Mouse (Mus musculus) stomach, postnatal 0 days (tissue): ENCODE measurements around the gene Sec14l1. TPM values are rescaled to one million over a fixed set of nuclear protein-coding genes. Genes with fewer than 3 reads are reported as not detected.

ENCODE experiments used
- ATAC-seq: fragments of 200-750 bp; cut with Nextera tagmentation; 2 replicates; pipeline ENCODE4 v1.8.0; 2017; ENCODE audit not compliant: low FRiP score, low TSS enrichment
- DNase-seq: peaks from one replicate; pipeline ENCODE4 v3.0.0-alpha.2; 2016; ENCODE audit warnings: low spot score
- H3K27ac ChIP-seq: fragments of 300-500 bp; sonication (generic); replicated peaks from 2 replicates; pipeline ENCODE4 v1.5.1; 2014; ENCODE audit warnings: mild to moderate bottlenecking, control low read depth
- H3K27me3 ChIP-seq: fragments of 300-500 bp; sonication (generic); 2 replicates; pipeline ENCODE4 v1.6.1; 2014; ENCODE audit warnings: low read length; ENCODE audit not compliant: control insufficient read depth, insufficient read depth
- H3K36me3 ChIP-seq: fragments of 300-500 bp; sonication (generic); 2 replicates; pipeline ENCODE4 v1.6.1; 2014; ENCODE audit warnings: low read length, mixed read lengths; ENCODE audit not compliant: control insufficient read depth, insufficient read depth
- H3K4me1 ChIP-seq: fragments of 300-500 bp; sonication (generic); replicated peaks from 2 replicates; pipeline ENCODE4 v1.6.1; 2014; ENCODE audit warnings: antibody characterized with exemption; ENCODE audit not compliant: control insufficient read depth, insufficient read depth
- H3K4me2 ChIP-seq: fragments of 300-500 bp; sonication (generic); replicated peaks from 2 replicates; pipeline ENCODE4 v1.6.1; 2014; ENCODE audit warnings: low read depth, mild to moderate bottlenecking, control low read depth, moderate library complexity
- H3K4me3 ChIP-seq: fragments of 300-500 bp; sonication (generic); 2 replicates; pipeline ENCODE4 v1.5.1; 2014; ENCODE audit warnings: low read depth, low read length, control low read depth
- H3K9ac ChIP-seq: fragments of 300-500 bp; sonication (generic); 2 replicates; pipeline ENCODE4 v1.6.1; 2014; ENCODE audit warnings: mild to moderate bottlenecking, low read length, control low read depth, mixed read lengths
- H3K9me3 ChIP-seq: fragments of 300-500 bp; sonication (generic); 2 replicates; pipeline ENCODE4 v1.6.1; 2016; ENCODE audit warnings: low read length; ENCODE audit not compliant: control insufficient read depth
- CTCF ChIP-seq: IDR thresholded peaks from 2 replicates; pipeline ENCODE4 v1.5.1; 2016; ENCODE audit warnings: antibody characterized with exemption, low read depth, mild to moderate bottlenecking, moderate library complexity
- EP300 ChIP-seq: optimal IDR thresholded peaks from 2 replicates; pipeline ENCODE3; 2016; ENCODE audit warnings: antibody characterized with exemption
- WGBS: fragments of 180-500 bp; shearing (Covaris S2); extraction: QIAGEN DNeasy Blood & Tissue Kit; methylation state at CpG from one replicate; pipeline ENCODE4 v1.1.7; 2014; 5-methylcytosine and 5-hydroxymethylcytosine counted together
- polyA plus RNA-seq: library from polyadenylated mRNA; unstranded; fragments of >200 nt; fragmentation: Nextera tagmentation; extraction: Ambion mirVana; gene quantifications from 2 replicates; pipeline ENCODE4 v1.2.1, GENCODE M21; 2015

Gene Sec14l1
- polyA plus RNA-seq, 1 experiment from 2014 or later = 28.4 TPM

GRCm38 (mm10) chr11:117148893-117149685 lies 34.1 kb downstream of the Sec14l1 start:
- Histone ChIP-seq H3K27me3 (no peaks in the 10 kb centered on the region), H3K36me3 (peaks cover 62% of the 10 kb centered on the region), H3K4me2 (no peak overlapping the region), H3K9ac (no peak overlapping the region), H3K4me3 (no peak overlapping the region), H3K9me3 (no peaks in the 10 kb centered on the region), H3K4me1 (no peaks in the 10 kb centered on the region), H3K27ac (no peak overlapping the region)
- TF ChIP-seq CTCF = no peak
- no peak for TF ChIP-seq EP300
- 80% methylated on average over 18 of the region's 18 CpGs for WGBS
- DNase-seq = no peak
- ATAC-seq = no peak

- no peak overlapping the region for H3K4me3 ChIP-seq
- H3K36me3 ChIP-seq = peaks cover 54% of the 10 kb centered on the region
- H3K27me3 ChIP-seq = no peaks in the 10 kb centered on the region
- WGBS = 76% methylated on average over 9 of the region's 9 CpGs
- ATAC-seq = no peak
- no peaks in the 10 kb centered on the region for H3K9me3 ChIP-seq
- no peaks in the 10 kb centered on the region for H3K4me1 ChIP-seq
- DNase-seq = no peak
- H3K27ac ChIP-seq = no peak overlapping the region
- H3K9ac ChIP-seq = no peak overlapping the region
- no peak for TF ChIP-seq CTCF
- TF ChIP-seq EP300 = no peak
- no peak overlapping the region for H3K4me2 ChIP-seq
Observed at GRCm38 (mm10) chr11:117150467-117150966, 35.5 kb downstream of the Sec14l1 start.

- no peak overlapping the region for H3K9ac ChIP-seq
- TF ChIP-seq EP300 (no peak), CTCF (no peak)
- 92% methylated on average over 7 of the region's 7 CpGs for WGBS
- no peak for DNase-seq
- ATAC-seq = no peak
- H3K9me3 ChIP-seq = no peaks in the 10 kb centered on the region
- no peak overlapping the region for H3K27ac ChIP-seq
- H3K4me3 ChIP-seq = no peak overlapping the region
- H3K27me3 ChIP-seq = no peaks in the 10 kb centered on the region
- no peak overlapping the region for H3K4me2 ChIP-seq
- no peaks in the 10 kb centered on the region for H3K4me1 ChIP-seq
- peaks cover 55% of the 10 kb centered on the region for H3K36me3 ChIP-seq
Observed at GRCm38 (mm10) chr11:117151461-117151860, 36.5 kb downstream of the Sec14l1 start.

GRCm38 (mm10) chr11:117152541-117152940 lies 37.6 kb downstream of the Sec14l1 start:
- Histone ChIP-seq H3K9me3 (no peaks in the 10 kb centered on the region), H3K27ac (no peak overlapping the region), H3K9ac (no peak overlapping the region), H3K4me3 (no peak overlapping the region), H3K4me1 (no peaks in the 10 kb centered on the region), H3K36me3 (peaks cover 52% of the 10 kb centered on the region), H3K4me2 (no peak overlapping the region), H3K27me3 (no peaks in the 10 kb centered on the region)
- TF ChIP-seq EP300 (no peak), CTCF (no peak)
- ATAC-seq (no peak), DNase-seq (no peak)
- WGBS = 80% methylated on average over 6 of the region's 6 CpGs

DNA sequence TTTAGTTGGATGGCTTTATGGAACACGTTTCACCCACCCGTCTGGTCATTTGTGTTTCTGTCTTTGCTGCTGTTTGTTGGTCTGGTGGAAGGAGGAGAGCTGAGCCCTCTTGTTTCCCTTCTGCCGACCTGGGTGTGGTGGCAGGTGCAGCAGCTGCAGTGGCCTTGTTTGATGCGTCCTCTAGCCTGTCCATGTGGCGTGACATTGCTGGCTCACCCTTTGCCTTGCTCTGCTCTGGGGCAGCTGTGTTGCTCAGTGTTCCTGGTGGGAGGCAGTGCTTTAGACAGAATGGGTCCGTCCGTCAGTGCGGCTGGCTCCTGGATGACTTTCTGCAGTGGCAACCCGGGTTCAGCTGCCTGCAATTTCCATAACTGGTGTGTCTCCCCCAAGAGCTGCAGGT lies 38.6 kb downstream of the Sec14l1 start:
- Histone ChIP-seq H3K4me3 (no peak overlapping the region), H3K4me1 (no peaks in the 10 kb centered on the region), H3K4me2 (no peak overlapping the region), H3K36me3 (peaks cover 50% of the 10 kb centered on the region), H3K9me3 (no peaks in the 10 kb centered on the region), H3K27ac (peak overlapping the region; percentile 40; the same call in 1 of the 2 replicates), H3K27me3 (no peaks in the 10 kb centered on the region), H3K9ac (no peak overlapping the region)
- DNase-seq (no peak), ATAC-seq (no peak)
- no peak for TF ChIP-seq EP300
- TF ChIP-seq CTCF = no peak
- 72% methylated on average over 9 of the region's 9 CpGs for WGBS
